Mouse (Mus musculus): Measurements from ENCODE around the gene Nanos3.

The Nanos3 gene

GRCm38 (mm10) chr8:84184085-84185043 lies 653 bp downstream of the Nanos3 start:
- CTCF ChIA-PET, result interaction anchor here (3.3 kb wide), 1 partner anchor 26 kb away, joined by 24 read pairs; no protein-coding TSS in a partner anchor

- CTCF ChIA-PET, result interaction anchor here (0.9 kb wide), 1 partner anchor 28 kb away, joined by 3 read pairs; no protein-coding TSS in a partner anchor
Measured at GRCm38 (mm10) chr8:84183261-84184084, 1.5 kb downstream of the Nanos3 start.

- CTCF ChIA-PET, result interaction anchor here (0.9 kb wide), 1 partner anchor 29 kb away, joined by 3 read pairs; no protein-coding TSS in a partner anchor
Measured at GRCm38 (mm10) chr8:84182833-84183232, 2.2 kb downstream of the Nanos3 start.

- CTCF ChIA-PET, result interaction anchor here (0.6 kb wide), 1 partner anchor 506 kb away, joined by 5 read pairs; no protein-coding TSS in a partner anchor
Measured at GRCm38 (mm10) chr8:84180530-84181190, 4.4 kb downstream of the Nanos3 start.

GRCm38 (mm10) chr8:84179946-84180345 lies 5.1 kb downstream of the Nanos3 start:
- CTCF ChIA-PET, result interaction anchor here (0.6 kb wide), 1 partner anchor 100 kb away, joined by 5 read pairs; no protein-coding TSS in a partner anchor

- CTCF ChIA-PET, result no interaction called here
Measured at GRCm38 (mm10) chr8:84178592-84178991, 6.4 kb downstream of the Nanos3 start.

GRCm38 (mm10) chr8:84177405-84177804 lies 7.6 kb downstream of the Nanos3 start:
- CTCF ChIA-PET, result no interaction called here

GRCm38 (mm10) chr8:84176560-84176959 lies 8.5 kb downstream of the Nanos3 start:
- CTCF ChIA-PET, result no interaction called here

- CTCF ChIA-PET, result interaction anchor here (1.2 kb wide), 1 partner anchor 135 kb away, joined by 3 read pairs; no protein-coding TSS in a partner anchor
Measured at GRCm38 (mm10) chr8:84173861-84174260, 11.2 kb downstream of the Nanos3 start.

GRCm38 (mm10) chr8:84170096-84170495 lies 14.9 kb downstream of the Nanos3 start:
- CTCF ChIA-PET, result no interaction called here

GRCm38 (mm10) chr8:84167696-84168095 lies 17.3 kb downstream of the Nanos3 start:
- CTCF ChIA-PET, result no interaction called here

- CTCF ChIA-PET, result no interaction called here
Measured at GRCm38 (mm10) chr8:84157620-84158019, 27.4 kb downstream of the Nanos3 start.

- CTCF ChIA-PET, result no interaction called here
Measured at GRCm38 (mm10) chr8:84149181-84149580, 35.8 kb downstream of the Nanos3 start.

GRCm38 (mm10) chr8:84148531-84148850 lies 36.5 kb downstream of the Nanos3 start:
- CTCF ChIA-PET, result interaction anchor here (0.5 kb wide), 1 partner anchor 65 kb away, joined by 3 read pairs; no protein-coding TSS in a partner anchor

GRCm38 (mm10) chr8:84147769-84148530 lies 37.1 kb downstream of the Nanos3 start, which contains the start of the genes Cc2d1a and 4930432K21Rik:
Cc2d1a (minus strand) TSS chr8:84147936.
4930432K21Rik (plus strand) TSS chr8:84148025.
- CTCF ChIA-PET, result interaction anchor here (0.5 kb wide), 1 partner anchor 65 kb away, joined by 3 read pairs; no protein-coding TSS in a partner anchor

GRCm38 (mm10) chr8:84147324-84147766 lies 37.7 kb downstream of the Nanos3 start:
- CTCF ChIA-PET, result no interaction called here

GRCm38 (mm10) chr8:84144636-84145245 lies 40.3 kb downstream of the Nanos3 start:
- CTCF ChIA-PET, result no interaction called here

GRCm38 (mm10) chr8:84140838-84141237 lies 44.2 kb downstream of the Nanos3 start:
- CTCF ChIA-PET, result no interaction called here

GRCm38 (mm10) chr8:84137848-84138247 lies 47.2 kb downstream of the Nanos3 start:
- CTCF ChIA-PET, result interaction anchor here (0.7 kb wide), 1 partner anchor 676 kb away, joined by 8 read pairs; no protein-coding TSS in a partner anchor

- CTCF ChIA-PET, result interaction anchor here (0.7 kb wide), 1 partner anchor 513 kb away, joined by 5 read pairs; no protein-coding TSS in a partner anchor
Measured at GRCm38 (mm10) chr8:84132225-84132624, 52.8 kb downstream of the Nanos3 start.

All from spleen, embryonic (tissue).